Mouse (Mus musculus) kidney, embryonic 14.5 days (tissue): Measurements from ENCODE around the gene Chd6. TPM values are rescaled to one million over a fixed set of nuclear protein-coding genes. Genes with fewer than 3 reads are reported as not detected.

ENCODE experiments used
- ATAC-seq: fragments of 200-750 bp; cut with Nextera tagmentation; 2 replicates; pipeline ENCODE4 v1.8.0; 2017; ENCODE audit warnings: moderate number of reproducible peaks, mild to moderate bottlenecking, moderate TSS enrichment, moderate library complexity; ENCODE audit not compliant: low FRiP score, low TSS enrichment
- H3K27ac ChIP-seq: fragments of 300-500 bp; sonication (generic); 2 replicates; pipeline ENCODE4 v1.5.1; 2014; ENCODE audit warnings: low read depth, mild to moderate bottlenecking, low read length, moderate library complexity, mixed read lengths
- H3K27me3 ChIP-seq: fragments of 300-500 bp; sonication (generic); 2 replicates; pipeline ENCODE4 v1.6.1; 2014; ENCODE audit warnings: mild to moderate bottlenecking, low read length; ENCODE audit not compliant: control insufficient read depth, insufficient read depth
- H3K36me3 ChIP-seq: fragments of 300-500 bp; sonication (generic); 2 replicates; pipeline ENCODE4 v1.6.1; 2014; ENCODE audit warnings: low read length, mixed read lengths; ENCODE audit not compliant: control insufficient read depth, insufficient read depth
- H3K4me1 ChIP-seq: fragments of 300-500 bp; sonication (generic); 2 replicates; pipeline ENCODE4 v1.6.1; 2014; ENCODE audit warnings: low read length, mixed read lengths; ENCODE audit not compliant: control insufficient read depth, insufficient read depth
- H3K4me2 ChIP-seq: fragments of 300-500 bp; sonication (generic); replicated peaks from 2 replicates; pipeline ENCODE4 v1.6.1; 2014; ENCODE audit warnings: low read depth, mild to moderate bottlenecking, low read length
- H3K4me3 ChIP-seq: fragments of 300-500 bp; sonication (generic); 2 replicates; pipeline ENCODE4 v1.5.1; 2014; ENCODE audit warnings: mild to moderate bottlenecking, low read length
- H3K9ac ChIP-seq: fragments of 300-500 bp; sonication (generic); 2 replicates; pipeline ENCODE4 v1.6.1; 2014; ENCODE audit warnings: low read depth, mild to moderate bottlenecking, low read length, moderate library complexity
- H3K9me3 ChIP-seq: fragments of 300-500 bp; sonication (generic); 2 replicates; pipeline ENCODE4 v1.6.1; 2016; ENCODE audit warnings: low read length; ENCODE audit not compliant: control insufficient read depth
- WGBS: fragments of 180-500 bp; shearing (Covaris S2); extraction: QIAGEN DNeasy Blood & Tissue Kit; methylation state at CpG from one replicate; pipeline ENCODE4 v1.1.7; 2014; 5-methylcytosine and 5-hydroxymethylcytosine counted together
- polyA plus RNA-seq: library from polyadenylated mRNA; unstranded; fragments of >200 nt; fragmentation: Nextera tagmentation; extraction: Ambion mirVana; gene quantifications from 2 replicates; pipeline ENCODE4 v1.2.1, GENCODE M21; 2014

Gene Chd6
- polyA plus RNA-seq, 1 experiment from 2014 or later, result 41.4 TPM

- no peak overlapping the region for H3K27ac ChIP-seq
- H3K4me3 ChIP-seq, result no peak overlapping the region
- H3K27me3 ChIP-seq, result no peaks in the 10 kb centered on the region
- no peak for ATAC-seq
- no peaks in the 10 kb centered on the region for H3K4me1 ChIP-seq
- WGBS, result 91% methylated on average over 16 of the region's 16 CpGs
- peaks cover 85% of the 10 kb centered on the region for H3K36me3 ChIP-seq
- H3K9me3 ChIP-seq, result no peaks in the 10 kb centered on the region
- H3K9ac ChIP-seq, result no peak overlapping the region
- H3K4me2 ChIP-seq, result no peak overlapping the region
These were observed 96.2 kb downstream of the Chd6 start for GRCm38 (mm10) chr2:161012577-161013251.

- Histone ChIP-seq H3K27ac (no peak overlapping the region), H3K4me3 (no peak overlapping the region), H3K9ac (no peak overlapping the region), H3K27me3 (no peaks in the 10 kb centered on the region), H3K36me3 (peaks cover 50% of the 10 kb centered on the region), H3K4me1 (no peaks in the 10 kb centered on the region), H3K9me3 (no peaks in the 10 kb centered on the region), H3K4me2 (no peak overlapping the region)
- 88% methylated on average over 3 of the region's 3 CpGs for WGBS
- ATAC-seq, result no peak
These were observed 104.5 kb downstream of the Chd6 start for GRCm38 (mm10) chr2:161004338-161004737.

GRCm38 (mm10) chr2:160996987-160997763 lies 111.7 kb downstream of the Chd6 start:
- H3K9ac ChIP-seq, result no peak overlapping the region
- H3K4me1 ChIP-seq, result no peaks in the 10 kb centered on the region
- H3K27ac ChIP-seq, result no peak overlapping the region
- no peaks in the 10 kb centered on the region for H3K27me3 ChIP-seq
- WGBS, result 93% methylated on average over 6 of the region's 6 CpGs
- H3K36me3 ChIP-seq, result peaks cover 18% of the 10 kb centered on the region; the same call in 1 of the 2 replicates
- ATAC-seq, result no peak
- H3K9me3 ChIP-seq, result no peaks in the 10 kb centered on the region
- H3K4me3 ChIP-seq, result no peak overlapping the region
- H3K4me2 ChIP-seq, result no peak overlapping the region

GRCm38 (mm10) chr2:160994181-160994580 lies 114.7 kb downstream of the Chd6 start:
- 88% methylated on average over 1 of the region's 1 CpGs for WGBS

GRCm38 (mm10) chr2:160992465-160992864 lies 116.4 kb downstream of the Chd6 start:
- Histone ChIP-seq H3K4me2 (no peak overlapping the region), H3K36me3 (peaks cover 56% of the 10 kb centered on the region), H3K9me3 (no peaks in the 10 kb centered on the region), H3K4me3 (no peak overlapping the region), H3K27ac (no peak overlapping the region), H3K4me1 (no peaks in the 10 kb centered on the region), H3K27me3 (no peaks in the 10 kb centered on the region), H3K9ac (no peak overlapping the region)
- ATAC-seq, result no peak
- WGBS, result 87% methylated on average over 3 of the region's 3 CpGs

More at GRCm38 (mm10) chr2:160994181-160994580, 114.7 kb downstream of the Chd6 start:
- Histone ChIP-seq H3K9ac (no peak overlapping the region), H3K36me3 (peaks cover 40% of the 10 kb centered on the region), H3K27ac (no peak overlapping the region), H3K4me3 (no peak overlapping the region), H3K4me2 (no peak overlapping the region), H3K9me3 (no peaks in the 10 kb centered on the region), H3K4me1 (no peaks in the 10 kb centered on the region), H3K27me3 (no peaks in the 10 kb centered on the region)
- no peak for ATAC-seq

GRCm38 (mm10) chr2:160990339-160991070 lies 118.4 kb downstream of the Chd6 start:
- H3K27ac ChIP-seq, result no peak overlapping the region
- no peaks in the 10 kb centered on the region for H3K9me3 ChIP-seq
- H3K4me3 ChIP-seq, result no peak overlapping the region
- no peak for ATAC-seq
- no peaks in the 10 kb centered on the region for H3K27me3 ChIP-seq
- no peak overlapping the region for H3K4me2 ChIP-seq
- H3K36me3 ChIP-seq, result peaks cover 58% of the 10 kb centered on the region
- no peak overlapping the region for H3K9ac ChIP-seq
- H3K4me1 ChIP-seq, result no peaks in the 10 kb centered on the region
- WGBS, result 77% methylated on average over 6 of the region's 6 CpGs

- no peak overlapping the region for H3K4me2 ChIP-seq
- peaks cover 79% of the 10 kb centered on the region for H3K36me3 ChIP-seq
- no peaks in the 10 kb centered on the region for H3K9me3 ChIP-seq
- H3K4me1 ChIP-seq, result no peaks in the 10 kb centered on the region
- H3K9ac ChIP-seq, result no peak overlapping the region
- no peak overlapping the region for H3K4me3 ChIP-seq
- no peak for ATAC-seq
- H3K27me3 ChIP-seq, result no peaks in the 10 kb centered on the region
- no peak overlapping the region for H3K27ac ChIP-seq
These were observed 121.4 kb downstream of the Chd6 start for GRCm38 (mm10) chr2:160987503-160987902.

- no peak for ATAC-seq
- Histone ChIP-seq H3K27ac (no peak overlapping the region), H3K4me1 (no peaks in the 10 kb centered on the region), H3K4me3 (no peak overlapping the region), H3K4me2 (no peak overlapping the region), H3K9ac (no peak overlapping the region), H3K27me3 (no peaks in the 10 kb centered on the region), H3K9me3 (no peaks in the 10 kb centered on the region), H3K36me3 (peaks cover 83% of the 10 kb centered on the region)
- 87% methylated on average over 3 of the region's 3 CpGs for WGBS
These were observed 126.2 kb downstream of the Chd6 start for GRCm38 (mm10) chr2:160982636-160983035.

GRCm38 (mm10) chr2:160981791-160982190 lies 127.1 kb downstream of the Chd6 start:
- no peak for ATAC-seq
- no peak overlapping the region for H3K4me2 ChIP-seq
- no peaks in the 10 kb centered on the region for H3K27me3 ChIP-seq
- H3K4me3 ChIP-seq, result no peak overlapping the region
- no peak overlapping the region for H3K27ac ChIP-seq
- 91% methylated on average over 6 of the region's 6 CpGs for WGBS
- H3K4me1 ChIP-seq, result no peaks in the 10 kb centered on the region
- H3K36me3 ChIP-seq, result peaks cover 83% of the 10 kb centered on the region
- no peaks in the 10 kb centered on the region for H3K9me3 ChIP-seq
- no peak overlapping the region for H3K9ac ChIP-seq
